Mouse (Mus musculus) embryonic facial prominence, embryonic 14.5 days (tissue): ENCODE data around the gene Tceanc2. TPM values are rescaled to one million over a fixed set of nuclear protein-coding genes. Genes with fewer than 3 reads are reported as not detected.

Experiments used
- ATAC-seq: fragments of 200-750 bp; cut with Nextera tagmentation; 2 replicates; pipeline ENCODE4 v1.8.0; 2017; ENCODE audit warnings: low read depth, moderate number of reproducible peaks, moderate TSS enrichment
- DNase-seq: peaks from one replicate; pipeline ENCODE4 v3.0.0-alpha.2; 2015; ENCODE audit warnings: low spot score
- H3K27ac ChIP-seq: fragments of 300-500 bp; sonication (generic); replicated peaks from 2 replicates; pipeline ENCODE4 v1.5.1; 2014; ENCODE audit warnings: low read depth, mild to moderate bottlenecking, low read length, moderate library complexity
- H3K27me3 ChIP-seq: fragments of 300-500 bp; sonication (generic); replicated peaks from 2 replicates; pipeline ENCODE4 v1.6.1; 2014; ENCODE audit warnings: low read length; ENCODE audit not compliant: control insufficient read depth, insufficient read depth
- H3K36me3 ChIP-seq: fragments of 300-500 bp; sonication (generic); 2 replicates; pipeline ENCODE4 v1.6.1; 2014; ENCODE audit warnings: low read length, mixed read lengths; ENCODE audit not compliant: control insufficient read depth, insufficient read depth
- H3K4me1 ChIP-seq: fragments of 300-500 bp; sonication (generic); 2 replicates; pipeline ENCODE4 v1.6.1; 2014; ENCODE audit warnings: antibody characterized with exemption, low read length; ENCODE audit not compliant: control insufficient read depth, insufficient read depth
- H3K4me2 ChIP-seq: fragments of 300-500 bp; sonication (generic); 2 replicates; pipeline ENCODE4 v1.6.1; 2014; ENCODE audit warnings: low read depth, mild to moderate bottlenecking, low read length, moderate library complexity, mixed read lengths
- H3K4me3 ChIP-seq: fragments of 300-500 bp; sonication (generic); 2 replicates; pipeline ENCODE4 v1.5.1; 2014; ENCODE audit warnings: low read depth, mild to moderate bottlenecking, low read length
- H3K9ac ChIP-seq: fragments of 300-500 bp; sonication (generic); 2 replicates; pipeline ENCODE4 v1.6.1; 2014; ENCODE audit warnings: low read depth, mild to moderate bottlenecking, low read length, moderate library complexity, mixed read lengths
- H3K9me3 ChIP-seq: fragments of 300-500 bp; sonication (generic); 2 replicates; pipeline ENCODE4 v1.6.1; 2016; ENCODE audit warnings: low read length; ENCODE audit not compliant: control insufficient read depth
- WGBS: fragments of 180-500 bp; shearing (Covaris S2); extraction: QIAGEN DNeasy Blood & Tissue Kit; methylation state at CpG from one replicate; pipeline ENCODE4 v1.1.7; 2014; 5-methylcytosine and 5-hydroxymethylcytosine counted together
- polyA plus RNA-seq: library from polyadenylated mRNA; unstranded; fragments of >200 nt; fragmentation: Nextera tagmentation; extraction: Ambion mirVana; gene quantifications from 2 replicates; pipeline ENCODE4 v1.2.1, GENCODE M21; 2014

Tceanc2 gene
- polyA plus RNA-seq, 1 experiment from 2014 or later = 36.8 TPM

GRCm38 (mm10) chr4:107096043-107096442 is 82.9 kb downstream of the Tceanc2 start:
- Histone ChIP-seq H3K9ac (no peak overlapping the region), H3K9me3 (no peaks in the 10 kb centered on the region)

GRCm38 (mm10) chr4:107094484-107095187 is 84.3 kb downstream of the Tceanc2 start:
- 56% methylated on average over 16 of the region's 16 CpGs for WGBS
- H3K27ac ChIP-seq = no peak overlapping the region
- no peaks in the 10 kb centered on the region for H3K27me3 ChIP-seq
- H3K9ac ChIP-seq = no peak overlapping the region
- H3K36me3 ChIP-seq = no peaks in the 10 kb centered on the region
- ATAC-seq (no peak), DNase-seq (no peak)
- no peak overlapping the region for H3K4me3 ChIP-seq
- no peaks in the 10 kb centered on the region for H3K9me3 ChIP-seq
- H3K4me1 ChIP-seq = peaks cover 2% of the 10 kb centered on the region; the same call in 1 of the 2 replicates
- no peak overlapping the region for H3K4me2 ChIP-seq

More at GRCm38 (mm10) chr4:107096043-107096442, 82.9 kb downstream of the Tceanc2 start:
- WGBS = 22% methylated on average over 6 of the region's 6 CpGs
- Histone ChIP-seq H3K36me3 (no peaks in the 10 kb centered on the region), H3K4me1 (peaks cover 2% of the 10 kb centered on the region; the same call in 1 of the 2 replicates), H3K27ac (no peak overlapping the region), H3K27me3 (no peaks in the 10 kb centered on the region), H3K4me3 (no peak overlapping the region), H3K4me2 (no peak overlapping the region)
- DNase-seq (peak; percentile 40), ATAC-seq (no peak)

DNA sequence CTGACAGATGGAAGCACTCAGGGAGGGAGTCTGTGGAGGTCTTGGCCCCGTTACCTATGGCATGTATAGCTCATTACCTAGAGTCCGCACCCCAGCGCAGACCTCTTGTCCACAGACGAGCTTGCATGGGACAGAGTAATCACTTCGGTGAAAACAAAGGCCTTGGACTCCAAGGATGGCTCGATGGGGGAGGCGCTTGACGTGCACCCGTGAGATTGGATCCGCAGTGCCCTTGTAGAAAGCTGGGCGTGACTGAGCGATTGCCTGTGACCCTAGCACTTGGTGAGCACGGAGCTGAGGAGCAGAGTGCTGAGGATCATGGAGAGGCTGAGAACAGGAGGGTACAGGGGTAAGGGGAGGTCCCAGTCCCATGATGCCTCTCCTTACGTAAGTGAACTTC is 87.2 kb downstream of the Tceanc2 start:
- Histone ChIP-seq H3K36me3 (no peaks in the 10 kb centered on the region), H3K4me3 (no peak overlapping the region), H3K9me3 (no peaks in the 10 kb centered on the region), H3K27me3 (no peaks in the 10 kb centered on the region), H3K4me2 (no peak overlapping the region), H3K27ac (no peak overlapping the region), H3K4me1 (peaks cover 2% of the 10 kb centered on the region; the same call in 1 of the 2 replicates), H3K9ac (no peak overlapping the region)
- no peak for ATAC-seq
- 81% methylated on average over 14 of the region's 14 CpGs for WGBS
- no peak for DNase-seq

DNA sequence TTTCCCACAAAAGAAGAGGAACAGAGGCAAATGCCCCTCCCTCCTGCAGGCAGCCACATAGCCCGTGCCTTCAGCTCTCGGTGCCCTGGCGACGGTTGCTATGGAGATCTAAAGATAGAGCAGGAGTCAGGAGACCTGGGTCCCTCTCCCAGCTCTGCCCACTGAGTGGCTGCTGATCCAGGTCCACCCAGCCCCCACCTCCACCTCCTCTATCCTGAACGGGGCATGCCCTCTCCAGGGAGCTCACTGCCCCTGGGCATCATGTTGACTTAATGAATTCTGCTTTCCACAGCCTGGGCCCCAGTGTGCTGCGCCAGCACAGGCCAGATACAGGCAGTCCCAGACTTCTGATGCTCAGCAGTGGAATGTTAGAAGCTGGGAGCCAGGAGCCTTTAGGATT is 94.1 kb downstream of the Tceanc2 start:
- Histone ChIP-seq H3K4me2 (no peak overlapping the region), H3K4me1 (peaks cover 10% of the 10 kb centered on the region), H3K36me3 (no peaks in the 10 kb centered on the region), H3K9ac (no peak overlapping the region), H3K4me3 (no peak overlapping the region), H3K9me3 (no peaks in the 10 kb centered on the region), H3K27me3 (no peaks in the 10 kb centered on the region), H3K27ac (no peak overlapping the region; the same call in 1 of the 2 replicates)
- ATAC-seq (peak; percentile 89), DNase-seq (peak; percentile 70)
- 21% methylated on average over 6 of the region's 6 CpGs for WGBS

DNA sequence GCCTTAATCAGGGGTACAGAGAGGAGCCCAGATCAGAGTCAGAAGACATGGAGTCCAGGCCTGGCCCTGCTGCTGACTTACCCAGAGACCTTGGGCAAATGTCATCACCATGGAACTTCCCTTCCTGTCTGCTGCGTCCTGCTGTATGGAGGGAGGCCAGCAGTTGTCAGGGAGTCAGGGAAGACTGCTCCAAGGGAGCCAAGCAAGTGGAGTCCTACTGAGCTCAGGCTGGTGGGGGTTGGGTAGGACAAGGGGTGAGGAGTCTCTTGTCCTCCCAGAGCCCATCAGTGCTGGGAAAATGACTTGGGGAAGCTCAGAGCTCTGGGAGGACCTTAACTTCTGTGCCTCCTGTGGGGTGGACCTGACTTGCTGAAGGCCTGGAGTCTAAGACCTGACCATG is 94.6 kb downstream of the Tceanc2 start:
- no peak overlapping the region for H3K4me3 ChIP-seq
- ATAC-seq = no peak
- no peak overlapping the region for H3K27ac ChIP-seq
- H3K9me3 ChIP-seq = no peaks in the 10 kb centered on the region
- no peaks in the 10 kb centered on the region for H3K36me3 ChIP-seq
- no peak for DNase-seq
- 29% methylated on average over 1 of the region's 1 CpGs for WGBS
- peaks cover 10% of the 10 kb centered on the region for H3K4me1 ChIP-seq
- H3K27me3 ChIP-seq = no peaks in the 10 kb centered on the region
- H3K4me2 ChIP-seq = no peak overlapping the region
- no peak overlapping the region for H3K9ac ChIP-seq

Other genes with a start within 250 kb of the Tceanc2 start
- 91.3 and 95.5 TPM in 2 replicates for gene Mrpl37, start 112.2 kb downstream of the Tceanc2 start, polyA plus RNA-seq
- gene Cyb5rl, start 112.1 kb downstream of the Tceanc2 start, polyA plus RNA-seq = 5.3 and 8.6 TPM in 2 replicates
- 0.11 TPM in 1 of 2 replicates, not detected in the other for gene Cdcp2, start 82.2 kb downstream of the Tceanc2 start, polyA plus RNA-seq
- 464 and 480 TPM in 2 replicates for gene Tmem59, start 717 bp downstream of the Tceanc2 start, polyA plus RNA-seq
- 0.18 TPM in 1 of 2 replicates, not detected in the other for gene Ldlrad1, start 30.1 kb upstream of the Tceanc2 start, polyA plus RNA-seq
- 75.2 and 77.6 TPM in 2 replicates for gene Lrrc42, start 74.4 kb upstream of the Tceanc2 start, polyA plus RNA-seq
- 43.1 and 50.6 TPM in 2 replicates for gene Hspb11, start 74.5 kb upstream of the Tceanc2 start, polyA plus RNA-seq
- not detected in 2 replicates for gene Dio1, start 128.1 kb upstream of the Tceanc2 start, polyA plus RNA-seq
- 52.4 and 55.9 TPM in 2 replicates for gene Yipf1, start 135.2 kb upstream of the Tceanc2 start, polyA plus RNA-seq
- 34.0 and 36.8 TPM in 2 replicates for gene Ndc1, start 188.7 kb upstream of the Tceanc2 start, polyA plus RNA-seq